Mouse (Mus musculus) cortical plate, adult 2 months (tissue): ENCODE results near the gene Ccdc102a.

Source experiments
- CTCF ChIP-seq: fragments of 200-500 bp; IDR thresholded peaks from 2 replicates; pipeline ENCODE4 v1.5.1; 2011; ENCODE audit warnings: mild to moderate bottlenecking, control low read depth, low read length; ENCODE audit not compliant: insufficient read depth; ENCODE audit errors: extremely low read depth
- POLR2A ChIP-seq: fragments of 200-500 bp; IDR thresholded peaks from 2 replicates; pipeline ENCODE4 v1.6.1; 2011; ENCODE audit warnings: mild to moderate bottlenecking, low read length, control low read depth; ENCODE audit not compliant: insufficient read depth; ENCODE audit errors: extremely low read depth

GRCm38 (mm10) chr8:94870003-94870402 lies 47.9 kb downstream of the Ccdc102a start:
- TF ChIP-seq CTCF (no peak), POLR2A (no peak)
